Mouse (Mus musculus) bone marrow macrophage, adult 2 months (primary cell): ENCODE data around the gene Mc3r.

Experiments
- CTCF ChIP-seq: IDR thresholded peaks from 2 replicates; pipeline ENCODE4 v1.5.1; 2012; ENCODE audit warnings: low read depth, mild to moderate bottlenecking, low read length, moderate library complexity
- POLR2A ChIP-seq: IDR thresholded peaks from 2 replicates; pipeline ENCODE4 v1.6.1; 2012; ENCODE audit warnings: mild to moderate bottlenecking, low read depth, low read length, borderline replicate concordance

DNA sequence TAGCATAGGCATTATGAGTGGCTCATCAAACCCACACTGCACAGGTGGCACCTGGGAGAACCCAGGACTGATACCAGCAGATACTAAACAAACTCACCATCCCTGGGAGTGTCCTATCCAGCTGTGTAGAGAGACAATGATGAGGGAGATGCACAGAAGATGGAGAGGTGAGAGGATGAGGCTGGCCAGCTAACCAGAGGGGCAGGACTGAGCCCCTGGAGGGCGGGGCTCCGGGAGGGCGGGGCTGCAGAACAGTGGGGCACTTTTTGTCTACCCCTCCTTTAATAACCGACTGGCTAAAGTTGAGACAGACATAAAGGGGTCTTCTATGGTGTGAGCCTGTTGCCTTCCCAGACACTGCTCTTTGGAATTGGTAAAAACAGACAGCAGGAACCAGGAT, 13.1 kb downstream of the Mc3r start:
- TF ChIP-seq POLR2A (no peak), CTCF (no peak)
